Mouse (Mus musculus): ENCODE results near the gene Zfp689. TPM values are rescaled to one million over a fixed set of nuclear protein-coding genes. Genes with fewer than 3 reads are reported as not detected.

The Zfp689 gene
- 2.2 and 2.6 TPM in 2 replicates for polyA plus RNA-seq (2015; fragmentation: Nextera tagmentation; extraction: Ambion mirVana)

DNA sequence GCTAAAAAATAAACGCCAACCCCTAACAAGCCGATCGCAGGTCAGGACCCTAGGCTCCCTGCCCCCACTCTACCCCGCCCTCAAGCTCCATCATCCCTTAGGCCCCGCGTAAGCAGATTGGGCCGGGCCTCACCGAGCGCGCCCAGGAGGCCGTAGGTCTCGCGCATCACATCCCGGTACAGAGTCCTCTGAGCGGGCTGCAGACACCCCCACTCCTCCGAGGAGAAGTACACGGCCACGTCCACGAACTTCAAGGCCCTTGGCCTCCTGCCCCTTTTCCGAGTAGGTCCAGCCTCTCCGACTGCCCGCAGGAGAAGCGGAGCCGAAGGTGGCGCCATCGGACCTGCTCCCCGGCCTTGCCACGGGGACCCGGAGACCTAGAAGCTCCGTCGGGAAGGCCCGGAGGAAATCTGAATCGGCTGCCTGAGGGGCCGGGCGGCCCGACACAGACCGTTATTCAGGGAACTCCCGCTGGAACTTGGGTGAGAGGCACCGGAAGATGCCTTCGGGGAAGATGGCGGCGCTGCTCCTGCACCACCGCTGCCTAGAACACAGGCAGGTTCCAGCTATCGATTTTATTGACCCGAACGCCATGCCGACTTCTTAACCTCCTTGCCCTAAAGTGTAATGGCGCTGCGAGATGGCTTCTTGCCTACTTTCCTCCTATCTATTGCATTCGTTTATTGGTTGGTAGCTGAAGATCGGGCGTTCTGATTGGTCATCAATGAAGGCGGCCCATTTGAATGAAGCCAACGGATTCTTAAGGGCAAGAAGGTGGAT lies at the start of gene Zfp689:
Gene Zfp689, minus strand, starts transcription at position 638 of the 780 bp plus-strand sequence.
- TF ChIP-seq CTCF (IDR thresholded peaks at IDR 0.05; ENCODE audit: low read depth), result no peak; the same call in 1 of the 2 replicates
- WGBS, result under 1% methylated on average over 54 of the region's 54 CpGs
- Histone ChIP-seq H3K4me2 (replicated peaks; ENCODE audit: low read depth) (peak within 1 kb of the TSS; percentile 65), H3K9ac (ENCODE audit: low read depth, low read length) (peak within 1 kb of the TSS; percentile 79), H3K36me3 (ENCODE audit: control insufficient read depth, insufficient read depth) (peaks cover 28% of the 10 kb centered on the region), H3K27ac (ENCODE audit: low read depth, low read length) (peak within 1 kb of the TSS; percentile 82), H3K27me3 (replicated peaks; ENCODE audit: control insufficient read depth, insufficient read depth, low read length) (no peaks in the 10 kb centered on the region), H3K4me1 (replicated peaks; ENCODE audit: control insufficient read depth, insufficient read depth, low read length) (peaks cover 9% of the 10 kb centered on the region), H3K4me3 (ENCODE audit: low read depth, low read length) (peak within 1 kb of the TSS; percentile 69), H3K9me3 (ENCODE audit: control insufficient read depth) (no peaks in the 10 kb centered on the region)
- peak; percentile 91 for ATAC-seq

DNA sequence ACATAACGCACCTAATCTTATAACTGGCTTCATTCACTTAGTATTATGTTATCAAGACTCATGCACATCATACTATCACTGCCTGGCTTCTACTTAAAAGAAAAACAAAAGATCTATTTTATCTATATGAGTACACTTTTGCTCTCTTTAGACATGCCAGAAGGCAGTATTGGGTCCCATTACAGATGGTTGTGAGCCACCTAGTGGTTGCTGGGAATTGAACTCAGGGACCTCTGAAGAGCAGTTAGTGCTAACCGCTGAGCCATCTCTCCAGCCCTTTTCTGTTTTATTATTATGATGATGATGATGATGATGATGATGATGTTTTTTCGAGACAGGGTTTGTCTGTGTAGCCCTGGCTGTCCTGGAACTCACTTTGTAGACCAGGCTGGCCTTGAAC lies 49.4 kb upstream of the Zfp689 start:
- H3K9ac ChIP-seq (ENCODE audit: low read depth, low read length), result no peak overlapping the region
- H3K4me2 ChIP-seq (replicated peaks; ENCODE audit: low read depth), result no peak overlapping the region
- no peak overlapping the region for H3K27ac ChIP-seq (ENCODE audit: low read depth, low read length)
- no peaks in the 10 kb centered on the region for H3K27me3 ChIP-seq (replicated peaks; ENCODE audit: control insufficient read depth, insufficient read depth, low read length)
- ATAC-seq, result no peak
- 44% methylated on average over 3 of the region's 3 CpGs for WGBS
- TF ChIP-seq CTCF (IDR thresholded peaks at IDR 0.05; ENCODE audit: low read depth), result peak; percentile 72
- no peaks in the 10 kb centered on the region for H3K9me3 ChIP-seq (ENCODE audit: control insufficient read depth)
- H3K4me3 ChIP-seq (ENCODE audit: low read depth, low read length), result no peak overlapping the region
- no peaks in the 10 kb centered on the region for H3K36me3 ChIP-seq (ENCODE audit: control insufficient read depth, insufficient read depth)
- H3K4me1 ChIP-seq (replicated peaks; ENCODE audit: control insufficient read depth, insufficient read depth, low read length), result no peaks in the 10 kb centered on the region

DNA sequence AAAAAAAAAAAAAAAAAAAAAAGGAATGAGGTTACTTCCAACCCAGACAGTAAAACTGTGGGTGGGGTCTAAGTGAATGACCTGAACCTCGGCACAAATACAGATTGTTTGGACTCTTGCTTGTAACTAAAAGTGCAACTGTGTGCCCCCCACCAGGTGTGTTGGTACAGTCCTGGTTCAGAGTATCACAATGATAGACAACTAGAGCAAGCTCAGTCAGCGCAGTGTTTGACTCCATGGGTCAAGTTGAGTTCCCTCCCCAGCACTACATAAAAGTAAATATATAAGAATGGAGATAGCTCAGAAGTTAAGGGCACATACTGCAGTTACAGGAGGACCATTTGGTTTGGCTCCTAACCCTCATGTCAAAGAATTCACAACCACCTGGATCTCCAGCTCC lies 48.4 kb upstream of the Zfp689 start:
- no peak overlapping the region for H3K9ac ChIP-seq (ENCODE audit: low read depth, low read length)
- 57% methylated on average over 2 of the region's 2 CpGs for WGBS
- no peaks in the 10 kb centered on the region for H3K9me3 ChIP-seq (ENCODE audit: control insufficient read depth)
- no peak for TF ChIP-seq CTCF (IDR thresholded peaks at IDR 0.05; ENCODE audit: low read depth)
- no peak overlapping the region for H3K4me2 ChIP-seq (replicated peaks; ENCODE audit: low read depth)
- 0 out of 2 replicates have a peak, but pooled peaks cover under 1% of the 10 kb centered on the region for H3K36me3 ChIP-seq (ENCODE audit: control insufficient read depth, insufficient read depth)
- H3K27me3 ChIP-seq (replicated peaks; ENCODE audit: control insufficient read depth, insufficient read depth, low read length), result no peaks in the 10 kb centered on the region
- no peak overlapping the region for H3K4me3 ChIP-seq (ENCODE audit: low read depth, low read length)
- H3K4me1 ChIP-seq (replicated peaks; ENCODE audit: control insufficient read depth, insufficient read depth, low read length), result no peaks in the 10 kb centered on the region
- H3K27ac ChIP-seq (ENCODE audit: low read depth, low read length), result no peak overlapping the region
- ATAC-seq, result no peak

DNA sequence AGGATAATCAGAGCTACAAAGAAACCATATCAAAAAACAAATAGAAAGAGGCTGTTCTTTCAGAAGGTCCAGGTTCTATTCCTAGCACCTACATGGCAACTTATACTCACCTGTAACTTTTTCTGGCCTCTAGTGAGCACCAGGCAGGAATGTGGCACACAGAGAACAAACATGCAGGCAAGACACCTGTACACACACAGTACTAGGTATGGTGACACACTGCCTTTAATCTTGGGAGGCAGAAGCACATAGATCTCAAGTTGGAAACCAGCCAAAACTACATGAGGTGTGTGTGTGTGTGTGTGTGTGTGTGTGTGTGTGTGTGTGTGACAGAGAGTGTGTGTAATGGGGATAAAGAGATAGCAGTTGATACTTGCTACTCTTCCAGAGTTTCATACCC lies 45.7 kb upstream of the Zfp689 start:
- ATAC-seq, result no peak
- no peaks in the 10 kb centered on the region for H3K4me1 ChIP-seq (replicated peaks; ENCODE audit: control insufficient read depth, insufficient read depth, low read length)
- H3K9ac ChIP-seq (ENCODE audit: low read depth, low read length), result no peak overlapping the region
- no peaks in the 10 kb centered on the region for H3K9me3 ChIP-seq (ENCODE audit: control insufficient read depth)
- H3K4me3 ChIP-seq (ENCODE audit: low read depth, low read length), result no peak overlapping the region
- H3K36me3 ChIP-seq (ENCODE audit: control insufficient read depth, insufficient read depth), result peaks cover 27% of the 10 kb centered on the region
- no peak overlapping the region for H3K4me2 ChIP-seq (replicated peaks; ENCODE audit: low read depth)
- no peaks in the 10 kb centered on the region for H3K27me3 ChIP-seq (replicated peaks; ENCODE audit: control insufficient read depth, insufficient read depth, low read length)
- no peak for TF ChIP-seq CTCF (IDR thresholded peaks at IDR 0.05; ENCODE audit: low read depth)
- H3K27ac ChIP-seq (ENCODE audit: low read depth, low read length), result no peak overlapping the region

DNA sequence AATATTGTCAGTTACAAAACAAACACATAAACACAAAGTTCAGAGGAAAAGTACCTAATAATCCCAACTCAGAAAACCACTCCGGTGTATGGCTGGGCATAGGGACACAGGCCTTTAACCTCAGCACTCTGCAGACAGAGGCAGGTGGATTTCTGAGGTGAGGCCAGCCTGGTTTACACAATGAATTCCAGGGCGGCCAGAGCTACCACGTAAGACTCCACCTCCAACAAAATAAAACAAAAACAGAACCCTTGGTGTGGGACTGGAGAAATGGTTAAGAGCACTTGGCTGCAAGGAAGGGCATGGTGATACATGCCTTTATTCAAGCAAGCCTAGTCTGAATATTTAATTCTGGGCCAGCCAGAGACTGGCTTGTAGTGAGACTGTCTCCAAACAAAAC lies 42.9 kb upstream of the Zfp689 start:
- no peaks in the 10 kb centered on the region for H3K9me3 ChIP-seq (ENCODE audit: control insufficient read depth)
- peaks cover 51% of the 10 kb centered on the region for H3K36me3 ChIP-seq (ENCODE audit: control insufficient read depth, insufficient read depth)
- TF ChIP-seq CTCF (IDR thresholded peaks at IDR 0.05; ENCODE audit: low read depth), result no peak
- 72% methylated on average over 3 of the region's 3 CpGs for WGBS
- H3K4me3 ChIP-seq (ENCODE audit: low read depth, low read length), result no peak overlapping the region
- no peak overlapping the region for H3K27ac ChIP-seq (ENCODE audit: low read depth, low read length)
- H3K9ac ChIP-seq (ENCODE audit: low read depth, low read length), result no peak overlapping the region
- no peak for ATAC-seq
- H3K4me1 ChIP-seq (replicated peaks; ENCODE audit: control insufficient read depth, insufficient read depth, low read length), result no peaks in the 10 kb centered on the region
- H3K27me3 ChIP-seq (replicated peaks; ENCODE audit: control insufficient read depth, insufficient read depth, low read length), result no peaks in the 10 kb centered on the region
- H3K4me2 ChIP-seq (replicated peaks; ENCODE audit: low read depth), result no peak overlapping the region

DNA sequence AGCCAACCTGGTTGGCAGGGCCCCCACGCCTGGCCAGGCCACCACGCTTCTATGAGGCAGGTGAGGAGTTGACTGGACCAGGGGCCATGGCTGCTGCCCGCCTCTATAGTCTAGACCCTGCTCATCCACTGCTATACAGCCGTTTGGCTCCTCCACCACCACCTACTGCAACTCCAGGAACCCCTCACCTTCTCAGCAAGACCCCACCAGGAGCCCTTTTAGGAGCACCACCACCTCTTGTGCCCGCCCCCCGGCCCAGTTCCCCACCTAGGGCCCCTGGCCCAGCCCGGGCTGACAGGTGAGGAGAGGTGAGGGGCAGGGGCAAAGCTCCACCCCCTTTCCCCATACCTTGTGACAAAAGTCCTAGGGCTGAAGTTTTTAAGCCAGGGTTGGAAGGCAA lies 41.0 kb upstream of the Zfp689 start:
- H3K27me3 ChIP-seq (replicated peaks; ENCODE audit: control insufficient read depth, insufficient read depth, low read length), result no peaks in the 10 kb centered on the region
- no peak overlapping the region for H3K4me3 ChIP-seq (ENCODE audit: low read depth, low read length)
- H3K9ac ChIP-seq (ENCODE audit: low read depth, low read length), result no peak overlapping the region
- no peak for TF ChIP-seq CTCF (IDR thresholded peaks at IDR 0.05; ENCODE audit: low read depth)
- peaks cover 70% of the 10 kb centered on the region for H3K36me3 ChIP-seq (ENCODE audit: control insufficient read depth, insufficient read depth)
- no peaks in the 10 kb centered on the region for H3K4me1 ChIP-seq (replicated peaks; ENCODE audit: control insufficient read depth, insufficient read depth, low read length)
- H3K27ac ChIP-seq (ENCODE audit: low read depth, low read length), result no peak overlapping the region
- 92% methylated on average over 7 of the region's 7 CpGs for WGBS
- no peak for ATAC-seq
- no peaks in the 10 kb centered on the region for H3K9me3 ChIP-seq (ENCODE audit: control insufficient read depth)
- no peak overlapping the region for H3K4me2 ChIP-seq (replicated peaks; ENCODE audit: low read depth)
